Mouse (Mus musculus): ENCODE results near the gene Rbm25. TPM values are rescaled to one million over a fixed set of nuclear protein-coding genes. Genes with fewer than 3 reads are reported as not detected.

Rbm25 gene
- polyA plus RNA-seq, 1 experiment from 2014 or later = 284 TPM

GRCm38 (mm10) chr12:83688316-83689086, 57.5 kb downstream of the Rbm25 start:
- H3K27ac ChIP-seq (ENCODE audit: low read depth, low read length) = peak overlapping the region; percentile 91
- H3K9me3 ChIP-seq (ENCODE audit: control insufficient read depth, low read length) = no peaks in the 10 kb centered on the region
- H3K4me1 ChIP-seq (ENCODE audit: control insufficient read depth, insufficient read depth, low read length) = peaks cover 17% of the 10 kb centered on the region; the same call in 1 of the 2 replicates
- peaks cover 3% of the 10 kb centered on the region; the same call in 1 of the 2 replicates for H3K36me3 ChIP-seq (ENCODE audit: control insufficient read depth, insufficient read depth, low read length)
- H3K27me3 ChIP-seq (ENCODE audit: control insufficient read depth, insufficient read depth, low read length) = no peaks in the 10 kb centered on the region
- ATAC-seq (ENCODE audit: low FRiP score, low TSS enrichment) = peak; percentile 86
- peak overlapping the region; percentile 75 for H3K4me2 ChIP-seq (replicated peaks; ENCODE audit: low read depth, low read length)
- H3K4me3 ChIP-seq (ENCODE audit: low read length) = peak overlapping the region; percentile 95
- WGBS = 2% methylated on average over 47 of the region's 49 CpGs
- H3K9ac ChIP-seq (ENCODE audit: low read depth, low read length) = peak overlapping the region; percentile 87

DNA sequence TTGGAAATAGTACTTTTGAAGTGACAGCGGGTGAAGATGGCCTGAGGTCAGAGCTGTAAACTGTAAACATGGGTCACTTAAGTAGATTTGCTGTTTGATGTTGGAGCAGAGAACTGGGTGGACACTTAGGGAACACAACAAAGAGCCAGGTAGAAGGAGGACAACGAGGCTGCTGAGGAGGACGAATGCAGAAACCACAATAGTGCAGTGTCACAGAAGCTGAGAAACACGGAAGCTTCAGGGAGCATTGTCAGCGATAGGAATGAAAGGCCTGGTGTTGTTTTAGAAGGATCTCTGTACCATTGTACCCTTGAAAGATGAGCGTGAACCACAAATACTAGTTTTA, 58.0 kb downstream of the Rbm25 start:
- Histone ChIP-seq H3K36me3 (ENCODE audit: control insufficient read depth, insufficient read depth, low read length) (no peaks in the 10 kb centered on the region; the same call in 1 of the 2 replicates), H3K9me3 (ENCODE audit: control insufficient read depth, low read length) (no peaks in the 10 kb centered on the region), H3K4me3 (ENCODE audit: low read length) (peak overlapping the region; percentile 95), H3K9ac (ENCODE audit: low read depth, low read length) (peak overlapping the region; percentile 87), H3K27ac (ENCODE audit: low read depth, low read length) (peak overlapping the region; percentile 91; the same call in 1 of the 2 replicates), H3K4me1 (ENCODE audit: control insufficient read depth, insufficient read depth, low read length) (peaks cover 17% of the 10 kb centered on the region; the same call in 1 of the 2 replicates), H3K4me2 (replicated peaks; ENCODE audit: low read depth, low read length) (peak overlapping the region; percentile 75), H3K27me3 (ENCODE audit: control insufficient read depth, insufficient read depth, low read length) (no peaks in the 10 kb centered on the region)
- ATAC-seq (ENCODE audit: low FRiP score, low TSS enrichment) = no peak
- WGBS = 22% methylated on average over 6 of the region's 6 CpGs

DNA sequence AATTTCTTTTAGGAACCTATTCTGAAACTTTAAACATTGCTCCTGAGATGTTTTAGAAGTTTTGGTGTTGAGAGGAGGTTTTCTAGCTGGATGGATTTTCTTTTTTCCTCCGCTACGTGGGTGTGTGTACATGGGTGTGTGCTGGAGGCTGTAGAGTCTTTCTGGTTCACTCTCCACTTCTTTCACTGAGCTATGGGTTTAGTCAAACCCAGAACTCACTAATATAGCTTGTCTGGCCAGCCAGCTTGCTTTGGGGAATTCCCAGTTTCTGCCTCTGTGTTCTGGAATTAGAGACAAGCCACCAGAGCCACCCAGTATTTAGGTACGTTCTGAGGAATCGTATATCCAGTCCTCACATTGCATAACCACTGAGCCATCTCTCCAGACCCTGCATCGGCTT, 63.0 kb downstream of the Rbm25 start:
- no peak overlapping the region for H3K27ac ChIP-seq (ENCODE audit: low read depth, low read length)
- no peak for ATAC-seq (ENCODE audit: low FRiP score, low TSS enrichment)
- no peak overlapping the region for H3K4me2 ChIP-seq (replicated peaks; ENCODE audit: low read depth, low read length)
- H3K9ac ChIP-seq (ENCODE audit: low read depth, low read length) = no peak overlapping the region
- H3K36me3 ChIP-seq (ENCODE audit: control insufficient read depth, insufficient read depth, low read length) = no peaks in the 10 kb centered on the region; the same call in 1 of the 2 replicates
- 92% methylated on average over 5 of the region's 5 CpGs for WGBS
- H3K4me1 ChIP-seq (ENCODE audit: control insufficient read depth, insufficient read depth, low read length) = peaks cover 24% of the 10 kb centered on the region
- no peaks in the 10 kb centered on the region for H3K27me3 ChIP-seq (ENCODE audit: control insufficient read depth, insufficient read depth, low read length)
- no peaks in the 10 kb centered on the region for H3K9me3 ChIP-seq (ENCODE audit: control insufficient read depth, low read length)
- H3K4me3 ChIP-seq (ENCODE audit: low read length) = no peak overlapping the region

GRCm38 (mm10) chr12:83694669-83695068, 63.6 kb downstream of the Rbm25 start:
- H3K27ac ChIP-seq (ENCODE audit: low read depth, low read length) = no peak overlapping the region
- WGBS = 94% methylated on average over 3 of the region's 3 CpGs

GRCm38 (mm10) chr12:83698637-83699036, 67.6 kb downstream of the Rbm25 start:
- no peak overlapping the region for H3K4me3 ChIP-seq (ENCODE audit: low read length)
- no peak overlapping the region for H3K4me2 ChIP-seq (replicated peaks; ENCODE audit: low read depth, low read length)
- H3K9ac ChIP-seq (ENCODE audit: low read depth, low read length) = no peak overlapping the region
- 80% methylated on average over 4 of the region's 4 CpGs for WGBS
- ATAC-seq (ENCODE audit: low FRiP score, low TSS enrichment) = no peak
- peaks cover 8% of the 10 kb centered on the region for H3K4me1 ChIP-seq (ENCODE audit: control insufficient read depth, insufficient read depth, low read length)
- 0 out of 2 replicates have a peak overlapping the region, but pooled peaks have one; percentile 32 for H3K27ac ChIP-seq (ENCODE audit: low read depth, low read length)
- H3K9me3 ChIP-seq (ENCODE audit: control insufficient read depth, low read length) = no peaks in the 10 kb centered on the region
- peaks cover 17% of the 10 kb centered on the region; the same call in 1 of the 2 replicates for H3K36me3 ChIP-seq (ENCODE audit: control insufficient read depth, insufficient read depth, low read length)
- no peaks in the 10 kb centered on the region for H3K27me3 ChIP-seq (ENCODE audit: control insufficient read depth, insufficient read depth, low read length)

More at GRCm38 (mm10) chr12:83694669-83695068, 63.6 kb downstream of the Rbm25 start:
- H3K9ac ChIP-seq (ENCODE audit: low read depth, low read length) = no peak overlapping the region
- H3K27me3 ChIP-seq (ENCODE audit: control insufficient read depth, insufficient read depth, low read length) = no peaks in the 10 kb centered on the region
- no peak overlapping the region for H3K4me3 ChIP-seq (ENCODE audit: low read length)
- H3K4me1 ChIP-seq (ENCODE audit: control insufficient read depth, insufficient read depth, low read length) = peaks cover 20% of the 10 kb centered on the region
- peaks cover under 1% of the 10 kb centered on the region; the same call in 1 of the 2 replicates for H3K36me3 ChIP-seq (ENCODE audit: control insufficient read depth, insufficient read depth, low read length)
- no peaks in the 10 kb centered on the region for H3K9me3 ChIP-seq (ENCODE audit: control insufficient read depth, low read length)
- no peak overlapping the region for H3K4me2 ChIP-seq (replicated peaks; ENCODE audit: low read depth, low read length)
- no peak for ATAC-seq (ENCODE audit: low FRiP score, low TSS enrichment)

GRCm38 (mm10) chr12:83701608-83702007, 70.6 kb downstream of the Rbm25 start:
- H3K27me3 ChIP-seq (ENCODE audit: control insufficient read depth, insufficient read depth, low read length) = no peaks in the 10 kb centered on the region
- ATAC-seq (ENCODE audit: low FRiP score, low TSS enrichment) = no peak

DNA sequence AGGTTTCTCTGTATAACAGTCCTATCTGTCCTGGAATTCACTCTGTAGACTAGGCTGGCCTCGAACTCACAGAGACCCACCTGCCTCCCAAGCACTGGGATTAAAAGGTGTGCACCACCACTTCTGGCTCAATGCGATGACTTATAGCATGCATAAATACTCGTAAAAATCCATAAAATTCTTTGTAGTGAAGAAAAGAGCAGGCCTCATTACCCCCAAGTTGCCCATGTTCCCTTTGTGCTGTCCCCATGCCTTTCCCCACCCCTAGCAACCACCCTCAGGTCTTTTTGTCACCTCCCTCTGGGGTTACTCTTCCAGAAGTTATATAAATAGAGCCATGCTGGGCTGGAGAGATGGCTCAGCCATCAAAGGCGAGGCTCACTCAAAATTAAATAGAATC, 71.8 kb downstream of the Rbm25 start:
- WGBS = 85% methylated on average over 4 of the region's 4 CpGs
- Histone ChIP-seq H3K4me3 (ENCODE audit: low read length) (no peak overlapping the region), H3K4me2 (replicated peaks; ENCODE audit: low read depth, low read length) (no peak overlapping the region), H3K4me1 (ENCODE audit: control insufficient read depth, insufficient read depth, low read length) (peaks cover 8% of the 10 kb centered on the region), H3K9me3 (ENCODE audit: control insufficient read depth, low read length) (no peaks in the 10 kb centered on the region), H3K27ac (ENCODE audit: low read depth, low read length) (no peak overlapping the region), H3K36me3 (ENCODE audit: control insufficient read depth, insufficient read depth, low read length) (peaks cover 26% of the 10 kb centered on the region; the same call in 1 of the 2 replicates), H3K27me3 (ENCODE audit: control insufficient read depth, insufficient read depth, low read length) (no peaks in the 10 kb centered on the region), H3K9ac (ENCODE audit: low read depth, low read length) (no peak overlapping the region)
- ATAC-seq (ENCODE audit: low FRiP score, low TSS enrichment) = no peak

More at GRCm38 (mm10) chr12:83701608-83702007, 70.6 kb downstream of the Rbm25 start:
- no peak overlapping the region for H3K27ac ChIP-seq (ENCODE audit: low read depth, low read length)
- H3K4me2 ChIP-seq (replicated peaks; ENCODE audit: low read depth, low read length) = no peak overlapping the region
- WGBS = 93% methylated on average over 7 of the region's 7 CpGs
- H3K36me3 ChIP-seq (ENCODE audit: control insufficient read depth, insufficient read depth, low read length) = peaks cover 23% of the 10 kb centered on the region; the same call in 1 of the 2 replicates
- peaks cover 8% of the 10 kb centered on the region for H3K4me1 ChIP-seq (ENCODE audit: control insufficient read depth, insufficient read depth, low read length)
- H3K4me3 ChIP-seq (ENCODE audit: low read length) = no peak overlapping the region
- no peaks in the 10 kb centered on the region for H3K9me3 ChIP-seq (ENCODE audit: control insufficient read depth, low read length)
- H3K9ac ChIP-seq (ENCODE audit: low read depth, low read length) = no peak overlapping the region

GRCm38 (mm10) chr12:83706951-83707350, 75.9 kb downstream of the Rbm25 start:
- H3K27me3 ChIP-seq (ENCODE audit: control insufficient read depth, insufficient read depth, low read length) = no peaks in the 10 kb centered on the region
- no peak overlapping the region for H3K27ac ChIP-seq (ENCODE audit: low read depth, low read length)
- H3K4me2 ChIP-seq (replicated peaks; ENCODE audit: low read depth, low read length) = no peak overlapping the region
- 61% methylated on average over 4 of the region's 4 CpGs for WGBS
- no peak overlapping the region for H3K9ac ChIP-seq (ENCODE audit: low read depth, low read length)
- ATAC-seq (ENCODE audit: low FRiP score, low TSS enrichment) = no peak
- peaks cover 13% of the 10 kb centered on the region; the same call in 1 of the 2 replicates for H3K36me3 ChIP-seq (ENCODE audit: control insufficient read depth, insufficient read depth, low read length)
- no peak overlapping the region for H3K4me3 ChIP-seq (ENCODE audit: low read length)
- H3K4me1 ChIP-seq (ENCODE audit: control insufficient read depth, insufficient read depth, low read length) = no peaks in the 10 kb centered on the region
- no peaks in the 10 kb centered on the region for H3K9me3 ChIP-seq (ENCODE audit: control insufficient read depth, low read length)
